Mouse (Mus musculus) liver, embryonic 14.5 days (tissue): Measurements from ENCODE around the gene Cbx7. TPM values are rescaled to one million over a fixed set of nuclear protein-coding genes. Genes with fewer than 3 reads are reported as not detected.

Experiments
- ATAC-seq: fragments of 200-750 bp; cut with Nextera tagmentation; 2 replicates; pipeline ENCODE4 v1.8.0; 2017; ENCODE audit warnings: moderate number of reproducible peaks, mild to moderate bottlenecking, moderate library complexity; ENCODE audit not compliant: insufficient read depth
- DNase-seq, 3 experiments: peaks; one replicate each; pipeline ENCODE4 v3.0.0-alpha.2; 2012 to 2013; ENCODE audit warnings: low read depth in 3 of 3, low spot score in 3 of 3
- H3K27ac ChIP-seq: fragments of 300-500 bp; sonication (generic); 2 replicates; pipeline ENCODE4 v1.5.1; 2014; ENCODE audit warnings: moderate library complexity, mild to moderate bottlenecking, control low read depth, inconsistent platforms
- H3K27me3 ChIP-seq: fragments of 300-500 bp; sonication (generic); 2 replicates; pipeline ENCODE4 v1.6.1; 2014; ENCODE audit warnings: mild to moderate bottlenecking, low read length, moderate library complexity; ENCODE audit not compliant: control insufficient read depth, insufficient read depth
- H3K36me3 ChIP-seq: fragments of 300-500 bp; sonication (generic); replicated peaks from 2 replicates; pipeline ENCODE4 v1.6.1; 2014; ENCODE audit warnings: low read depth; ENCODE audit not compliant: control insufficient read depth, insufficient read depth
- H3K4me1 ChIP-seq, 2 experiments: fragments of 200-500 bp in 1 of 2; fragments of 300-500 bp in 1 of 2; sonication (generic) in 1 of 2; replicated peaks; 2 replicates each; pipeline ENCODE4 v1.6.1; 2012 to 2014; ENCODE audit warnings: antibody characterized with exemption in 1 of 2, inconsistent platforms in 1 of 2, low read length in 1 of 2; ENCODE audit not compliant: control insufficient read depth in 2 of 2, insufficient read depth in 2 of 2
- H3K4me2 ChIP-seq: fragments of 300-500 bp; sonication (generic); 2 replicates; pipeline ENCODE4 v1.6.1; 2014; ENCODE audit warnings: low read depth, mild to moderate bottlenecking, control low read depth, moderate library complexity
- H3K4me3 ChIP-seq, 2 experiments: fragments of 200-500 bp in 1 of 2; fragments of 300-500 bp in 1 of 2; sonication (generic) in 1 of 2; 2 replicates each; pipeline ENCODE4 v1.5.1; 2012 to 2014; ENCODE audit warnings: low read depth in 2 of 2, low read length in 2 of 2, mild to moderate bottlenecking in 2 of 2, control low read depth in 1 of 2, inconsistent platforms in 1 of 2, moderate library complexity in 1 of 2; ENCODE audit not compliant: insufficient read depth in 1 of 2
- H3K9ac ChIP-seq: fragments of 300-500 bp; sonication (generic); replicated peaks from 2 replicates; pipeline ENCODE4 v1.6.1; 2014; ENCODE audit warnings: mild to moderate bottlenecking, control low read depth, moderate library complexity
- H3K9me3 ChIP-seq: fragments of 300-500 bp; sonication (generic); 2 replicates; pipeline ENCODE4 v1.6.1; 2016; ENCODE audit warnings: low read length, mixed read lengths; ENCODE audit not compliant: control insufficient read depth
- CTCF ChIP-seq: IDR thresholded peaks from 2 replicates; pipeline ENCODE4 v1.5.1; 2016; ENCODE audit warnings: antibody characterized with exemption, low read depth, control low read depth
- EP300 ChIP-seq: IDR thresholded peaks from 2 replicates; pipeline ENCODE4 v1.6.1; 2016; ENCODE audit warnings: antibody characterized with exemption, low read depth
- WGBS: fragments of 180-500 bp; shearing (Covaris S2); extraction: QIAGEN DNeasy Blood & Tissue Kit; methylation state at CpG from one replicate; pipeline ENCODE4 v1.1.7; 2014; ENCODE audit not compliant: insufficient replicate concordance; 5-methylcytosine and 5-hydroxymethylcytosine counted together
- polyA plus RNA-seq, 2 experiments: library from polyadenylated mRNA; depleted of rRNA in 1 of 2; stranded (reverse) in 1 of 2; unstranded in 1 of 2; fragments of >200 nt; fragmentation: Nextera tagmentation in 1 of 2; extraction: Ambion mirVana in 1 of 2; gene quantifications; 2 replicates each; pipeline versions ENCODE4 v1.2.1 to v1.2.3; 2012 to 2014

Cbx7 gene
- polyA plus RNA-seq, 2 experiments = 0.62 to 2.5 TPM

- H3K4me1 ChIP-seq = peaks cover 0 to 6% of the 10 kb centered on the region in 2 experiments; a peak in 1 of 4 replicates
- no peaks in the 10 kb centered on the region for H3K9me3 ChIP-seq
- TF ChIP-seq EP300 (no peak), CTCF (no peak)
- ATAC-seq (no peak), DNase-seq (no peak)
- H3K36me3 ChIP-seq = no peaks in the 10 kb centered on the region
- H3K27ac ChIP-seq = no peak overlapping the region
- H3K4me2 ChIP-seq = no peak overlapping the region
- H3K27me3 ChIP-seq = no peaks in the 10 kb centered on the region; the same call in none of the 2 replicates
- 45% methylated on average over 13 of the region's 13 CpGs for WGBS
- H3K9ac ChIP-seq = no peak overlapping the region
- H3K4me3 ChIP-seq = no peak overlapping the region
Observed at GRCm38 (mm10) chr15:79879319-79879718, 91.6 kb downstream of the Cbx7 start.

GRCm38 (mm10) chr15:79878725-79879136 is 92.2 kb downstream of the Cbx7 start:
- ATAC-seq (no peak), DNase-seq (no peak)
- Histone ChIP-seq H3K27ac (no peak overlapping the region), H3K9me3 (no peaks in the 10 kb centered on the region), H3K4me3 (no peak overlapping the region), H3K36me3 (no peaks in the 10 kb centered on the region), H3K4me1 (0 out of 4 replicates have a peak, but pooled peaks cover 0 to 4% of the 10 kb centered on the region in 2 experiments), H3K4me2 (no peak overlapping the region), H3K9ac (no peak overlapping the region), H3K27me3 (no peaks in the 10 kb centered on the region; the same call in none of the 2 replicates)
- WGBS = 64% methylated on average over 6 of the region's 6 CpGs
- TF ChIP-seq CTCF = no peak
- no peak for TF ChIP-seq EP300

GRCm38 (mm10) chr15:79875261-79875995 is 95.5 kb downstream of the Cbx7 start:
- Histone ChIP-seq H3K4me3 (no peak overlapping the region), H3K4me1 (no peaks in the 10 kb centered on the region), H3K9ac (no peak overlapping the region), H3K27ac (no peak overlapping the region), H3K27me3 (no peaks in the 10 kb centered on the region), H3K9me3 (no peaks in the 10 kb centered on the region), H3K4me2 (no peak overlapping the region), H3K36me3 (no peaks in the 10 kb centered on the region)
- no peak for DNase-seq
- ATAC-seq = no peak
- WGBS = 80% methylated on average over 18 of the region's 18 CpGs
- no peak for TF ChIP-seq CTCF

- H3K27ac ChIP-seq = no peak overlapping the region
- H3K4me3 ChIP-seq = no peak overlapping the region
Observed at GRCm38 (mm10) chr15:79873995-79874394, 96.9 kb downstream of the Cbx7 start.

GRCm38 (mm10) chr15:79873545-79873944 is 97.4 kb downstream of the Cbx7 start:
- WGBS = 62% methylated on average over 8 of the region's 8 CpGs
- Histone ChIP-seq H3K4me2 (no peak overlapping the region), H3K9me3 (no peaks in the 10 kb centered on the region), H3K4me1 (no peaks in the 10 kb centered on the region), H3K36me3 (no peaks in the 10 kb centered on the region), H3K9ac (no peak overlapping the region), H3K27me3 (no peaks in the 10 kb centered on the region), H3K27ac (no peak overlapping the region), H3K4me3 (no peak overlapping the region)
- ATAC-seq = no peak
- DNase-seq = no peak
- TF ChIP-seq CTCF (no peak), EP300 (no peak)

More at GRCm38 (mm10) chr15:79873995-79874394, 96.9 kb downstream of the Cbx7 start:
- DNase-seq (no peak), ATAC-seq (no peak)
- 30% methylated on average over 2 of the region's 2 CpGs for WGBS
- Histone ChIP-seq H3K9ac (no peak overlapping the region), H3K4me2 (no peak overlapping the region), H3K4me1 (no peaks in the 10 kb centered on the region), H3K36me3 (no peaks in the 10 kb centered on the region), H3K27me3 (no peaks in the 10 kb centered on the region), H3K9me3 (no peaks in the 10 kb centered on the region)
- TF ChIP-seq CTCF (no peak), EP300 (no peak)
